Mouse (Mus musculus): ENCODE data around the gene Kdelr1.

- TF ChIP-seq CTCF (IDR thresholded peaks at IDR 0.05; ENCODE audit: borderline replicate concordance, extremely low read depth, insufficient read depth, insufficient read length), result no peak
- no peak for TF ChIP-seq POLR2A (IDR thresholded peaks at IDR 0.05; ENCODE audit: borderline replicate concordance, extremely low read depth, insufficient read depth, insufficient read length, poor library complexity, severe bottlenecking)
These were observed 45.9 kb upstream of the Kdelr1 start for GRCm38 (mm10) chr7:45826631-45827030.

Data from brain, embryonic 14.5 days (tissue).